Mouse (Mus musculus): ENCODE measurements around the gene Barhl1. TPM values are rescaled to one million over a fixed set of nuclear protein-coding genes. Genes with fewer than 3 reads are reported as not detected.

Barhl1 gene
- total and polyA plus RNA-seq, 3 experiments, result 0.24 TPM; not detected in 2

- TF ChIP-seq RCOR1 (conservative IDR thresholded peaks at IDR 0.05; ENCODE audit: low read depth, low read length) (no peak), ELF1 (IDR thresholded peaks at IDR 0.05; ENCODE audit: low read depth, low read length) (no peak), TCF12 (IDR thresholded peaks at IDR 0.05; ENCODE audit: low read depth, low read length) (no peak), USF1 (IDR thresholded peaks at IDR 0.05; ENCODE audit: low read depth, low read length) (no peak), MXI1 (IDR thresholded peaks at IDR 0.05; ENCODE audit: low read depth, low read length) (no peak), ZMIZ1 (IDR thresholded peaks at IDR 0.05; ENCODE audit: low read depth, low read length) (no peak), NELFE (IDR thresholded peaks at IDR 0.05; ENCODE audit: low read depth, low read length) (no peak), POLR2A (IDR thresholded peaks at IDR 0.05; ENCODE audit: low read depth, low read length) (no peak), POLR2AphosphoS2 (IDR thresholded peaks at IDR 0.05; ENCODE audit: low read depth, low read length) (no peak), GABPA (IDR thresholded peaks at IDR 0.05; ENCODE audit: insufficient replicate concordance, low read depth, low read length) (no peak)
- in situ Hi-C loops (cut with MboI; ENCODE audit: low pct_ligation_motif_present, low pct_unique_long_range_greater_than_20kb, low sequenced_read_pairs), result no loop called here
These were observed 31.6 kb downstream of the Barhl1 start for GRCm38 (mm10) chr2:28884914-28885313.

GRCm38 (mm10) chr2:28882826-28883485, 33.5 kb downstream of the Barhl1 start:
- Histone ChIP-seq H3K79me2 (replicated peaks; ENCODE audit: control insufficient read depth, extremely low read depth, insufficient read depth, poor library complexity, severe bottlenecking) (no peaks in the 10 kb centered on the region), H3K36me3 (replicated peaks in 1 of 2; ENCODE audit: control insufficient read depth in 1 of 2, insufficient read depth in 1 of 2, low read length in 1 of 2) (peaks cover 53 to 89% of the 10 kb centered on the region in 2 experiments), H3K4me1 (ENCODE audit: control insufficient read depth in 1 of 2, insufficient read depth in 2 of 2) (no peaks in the 10 kb centered on the region), H3K27ac (ENCODE audit: insufficient read depth, low read depth) (no peak overlapping the region), H3K4me3 (replicated peaks in 1 of 3; ENCODE audit: low read depth in 2 of 3, low read length in 2 of 3, poor library complexity in 1 of 3) (no peak overlapping the region), H3K9me3 (replicated peaks; ENCODE audit: low read length) (no peaks in the 10 kb centered on the region), H3K4me2 (ENCODE audit: insufficient read depth, low read depth, poor library complexity, severe bottlenecking) (no peak overlapping the region), H3K27me3 (replicated peaks) (no peaks in the 10 kb centered on the region), H3K9ac (ENCODE audit: insufficient read depth, low read depth) (no peak overlapping the region)
- TF ChIP-seq KAT2A (IDR thresholded peaks at IDR 0.05; ENCODE audit: insufficient replicate concordance, low read length) (no peak), UBTF (IDR thresholded peaks at IDR 0.05; ENCODE audit: low read depth, low read length) (no peak), CHD1 (IDR thresholded peaks at IDR 0.05; ENCODE audit: low read depth, low read length) (no peak), MXI1 (IDR thresholded peaks at IDR 0.05; ENCODE audit: low read depth, low read length) (no peak), E2F4 (IDR thresholded peaks at IDR 0.05; ENCODE audit: insufficient replicate concordance, low read depth, low read length) (no peak), MYC (IDR thresholded peaks at IDR 0.05; ENCODE audit: low read depth, low read length) (no peak), ZNF384 (IDR thresholded peaks at IDR 0.05; ENCODE audit: low read depth, low read length) (no peak), ZKSCAN1 (IDR thresholded peaks at IDR 0.05; ENCODE audit: borderline replicate concordance, low read depth, low read length) (no peak), SIN3A (IDR thresholded peaks at IDR 0.05; ENCODE audit: low read length) (no peak)
- in situ Hi-C loops (cut with MboI; ENCODE audit: low pct_ligation_motif_present, low pct_unique_long_range_greater_than_20kb, low sequenced_read_pairs) (no loop called here), dilution Hi-C loops (cut with MboI; ENCODE audit: extremely low pct_ligation_motif_present, extremely low pct_unique_long_range_greater_than_20kb, low sequenced_read_pairs) (no loop called here)
- DNase-seq (ENCODE audit: extremely low read depth), result no peak

More at GRCm38 (mm10) chr2:28884914-28885313, 31.6 kb downstream of the Barhl1 start:
- Histone ChIP-seq H3K4me3 (replicated peaks in 1 of 3; ENCODE audit: low read depth in 2 of 3, low read length in 2 of 3, poor library complexity in 1 of 3) (no peak overlapping the region), H3K79me2 (replicated peaks; ENCODE audit: control insufficient read depth, extremely low read depth, insufficient read depth, poor library complexity, severe bottlenecking) (no peaks in the 10 kb centered on the region), H3K4me1 (ENCODE audit: control insufficient read depth in 1 of 2, insufficient read depth in 2 of 2) (no peaks in the 10 kb centered on the region), H3K4me2 (ENCODE audit: insufficient read depth, low read depth, poor library complexity, severe bottlenecking) (no peak overlapping the region), H3K27ac (ENCODE audit: insufficient read depth, low read depth) (no peak overlapping the region), H3K9me3 (replicated peaks; ENCODE audit: low read length) (no peaks in the 10 kb centered on the region), H3K27me3 (replicated peaks) (no peaks in the 10 kb centered on the region), H3K9ac (ENCODE audit: insufficient read depth, low read depth) (no peak overlapping the region), H3K36me3 (replicated peaks in 1 of 2; ENCODE audit: control insufficient read depth in 1 of 2, insufficient read depth in 1 of 2, low read length in 1 of 2) (peaks cover 62 to 94% of the 10 kb centered on the region in 2 experiments)
- DNase-seq (ENCODE audit: extremely low read depth), result no peak
- dilution Hi-C loops (cut with MboI; ENCODE audit: extremely low pct_ligation_motif_present, extremely low pct_unique_long_range_greater_than_20kb, low sequenced_read_pairs), result no loop called here

Measured in CH12.LX (cell line).